Mouse (Mus musculus) ES-Bruce4 (cell line): ENCODE data around the gene Padi6.

Source experiments
- CTCF ChIP-seq: IDR thresholded peaks from one replicate; pipeline ENCODE4 v1.8.1; 2011; ENCODE audit warnings: low read depth, low read length
- EP300 ChIP-seq: IDR thresholded peaks from 2 replicates; pipeline ENCODE4 v1.6.1; 2011; ENCODE audit warnings: low read depth, low read length; ENCODE audit not compliant: insufficient read depth
- POLR2A ChIP-seq: IDR thresholded peaks from one replicate; pipeline ENCODE4 v1.8.1; 2011; ENCODE audit warnings: low read length; ENCODE audit not compliant: insufficient read depth

DNA sequence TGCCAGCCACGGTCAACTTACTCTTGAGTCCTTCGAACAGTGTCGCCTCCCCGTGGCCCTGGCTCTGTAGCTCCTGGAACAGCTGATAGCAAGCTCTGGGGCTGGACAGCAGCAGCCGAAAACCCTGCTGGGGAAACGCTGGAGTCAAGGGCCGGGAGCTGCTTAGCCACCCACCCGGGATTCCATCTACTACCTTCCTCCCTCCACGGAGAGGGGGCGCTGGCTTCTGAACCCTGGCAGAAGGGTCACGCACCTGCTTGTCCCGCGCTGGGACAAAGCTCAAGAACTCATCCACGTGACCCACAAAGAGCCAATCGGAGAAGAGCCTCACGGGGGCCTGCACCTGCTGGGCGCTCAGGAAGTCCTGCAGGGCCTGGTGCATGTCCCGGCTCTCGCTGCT lies 7.9 kb upstream of the Padi6 start:
- TF ChIP-seq CTCF (no peak), POLR2A (no peak), EP300 (no peak)
